Mouse (Mus musculus): ENCODE data around the gene Tnfrsf4.

- TF ChIP-seq FLI1 (IDR thresholded peaks at IDR 0.05; ENCODE audit: low read length): no peak
- TF ChIP-seq GATA1 (IDR thresholded peaks at IDR 0.05; ENCODE audit: borderline replicate concordance, low read length): no peak
Observed at GRCm38 (mm10) chr4:155992241-155992905, 21.3 kb upstream of the Tnfrsf4 start, which contains the start of the genes B3galt6 and Sdf4.

All from megakaryocyte, embryonic 14.5 days (primary cell).